Mouse (Mus musculus) layer of hippocampus, adult 8-10 months (tissue): ENCODE results near the gene Dmac1. TPM values are rescaled to one million over a fixed set of nuclear protein-coding genes. Genes with fewer than 3 reads are reported as not detected.
A peak's percentile ranks its signal among the peaks of the same experiment; 100 is the strongest.
"Not testable (repeated sequence)": the region's sequence is repeated elsewhere in the genome, so short reads cannot be mapped to it uniquely, and the experiment has no call there.

Source experiments
- DNase-seq, 2 experiments: peaks; one replicate each; pipeline ENCODE4 v3.0.0; 2022; ENCODE audit warnings: low spot score in 2 of 2
- total RNA-seq, 4 experiments: library from RNA; stranded (reverse); gene quantifications; 2 replicates each; pipeline ENCODE4 v1.2.4; 2022

Gene Dmac1
- total RNA-seq, result 10 to 100 TPM; 42.1 to 47.3 (median 43.0) TPM

- peak; percentile 88 to 96 for DNase-seq
Measured at GRCm38 (mm10) chr4:75278197-75279175, at the start of gene Dmac1. Gene Dmac1, minus strand, starts transcription at chr4:75278305.

GRCm38 (mm10) chr4:75315431-75315830 is 37.3 kb upstream of the Dmac1 start:
- no peak for DNase-seq

GRCm38 (mm10) chr4:75315007-75315406 is 36.9 kb upstream of the Dmac1 start:
- no peak for DNase-seq

- DNase-seq, result no peak
Measured at GRCm38 (mm10) chr4:75311918-75312317, 33.8 kb upstream of the Dmac1 start.

GRCm38 (mm10) chr4:75311305-75311704 is 33.2 kb upstream of the Dmac1 start:
- DNase-seq, result no peak

- DNase-seq, result no peak
Measured at GRCm38 (mm10) chr4:75300205-75300972, 22.3 kb upstream of the Dmac1 start.

- DNase-seq, result no peak
Measured at GRCm38 (mm10) chr4:75292315-75292714, 14.2 kb upstream of the Dmac1 start.

- no peak for DNase-seq
Measured at GRCm38 (mm10) chr4:75291142-75291541, 13.0 kb upstream of the Dmac1 start.

GRCm38 (mm10) chr4:75277467-75278196 is 473 bp downstream of the Dmac1 start:
- no peak for DNase-seq

GRCm38 (mm10) chr4:75275737-75276136 is 2.4 kb downstream of the Dmac1 start:
- no peak for DNase-seq

- no peak for DNase-seq
Measured at GRCm38 (mm10) chr4:75267866-75268265, 10.2 kb downstream of the Dmac1 start.

- DNase-seq, result no peak
Measured at GRCm38 (mm10) chr4:75266773-75267550, 11.1 kb downstream of the Dmac1 start.

GRCm38 (mm10) chr4:75264219-75264618 is 13.9 kb downstream of the Dmac1 start:
- DNase-seq, result no peak

- DNase-seq, result peak; percentile 12 to 18
Measured at GRCm38 (mm10) chr4:75263556-75264129, 14.5 kb downstream of the Dmac1 start.

GRCm38 (mm10) chr4:75262423-75262822 is 15.7 kb downstream of the Dmac1 start:
- DNase-seq, result peak; percentile 26 to 40

- DNase-seq, result no peak
Measured at GRCm38 (mm10) chr4:75260156-75260555, 17.9 kb downstream of the Dmac1 start.

GRCm38 (mm10) chr4:75259447-75259846 is 18.7 kb downstream of the Dmac1 start:
- no peak for DNase-seq

- DNase-seq, result not testable (repeated sequence)
Measured at GRCm38 (mm10) chr4:75234602-75235001, 43.5 kb downstream of the Dmac1 start.
